Mouse (Mus musculus) ES-Bruce4 (cell line): Measurements from ENCODE around the gene Inpp5a. TPM values are rescaled to one million over a fixed set of nuclear protein-coding genes. Genes with fewer than 3 reads are reported as not detected.

Source experiments
- H3K27ac ChIP-seq: 2 replicates; pipeline ENCODE4 v1.5.1; 2012; ENCODE audit warnings: low read length, inconsistent platforms; ENCODE audit not compliant: insufficient read depth
- H3K27me3 ChIP-seq: 2 replicates; pipeline ENCODE4 v1.6.1; 2012; ENCODE audit warnings: mild to moderate bottlenecking, low read length, inconsistent platforms; ENCODE audit not compliant: control insufficient read depth, poor library complexity, insufficient read depth, severe bottlenecking
- H3K36me3 ChIP-seq: 2 replicates; pipeline ENCODE4 v1.6.1; 2012; ENCODE audit warnings: inconsistent platforms, mild to moderate bottlenecking, low read length, moderate library complexity; ENCODE audit not compliant: control insufficient read depth, poor library complexity, insufficient read depth, severe bottlenecking
- H3K4me1 ChIP-seq: one replicate; pipeline ENCODE4 v1.8.1; 2011; ENCODE audit warnings: low read length; ENCODE audit not compliant: control insufficient read depth, insufficient read depth
- H3K4me3 ChIP-seq: 2 replicates; pipeline ENCODE4 v1.5.1; 2011; ENCODE audit warnings: low read depth, mild to moderate bottlenecking, low read length
- H3K9ac ChIP-seq: 2 replicates; pipeline ENCODE4 v1.6.1; 2012; ENCODE audit warnings: low read depth, mild to moderate bottlenecking, inconsistent platforms; ENCODE audit not compliant: poor library complexity, severe bottlenecking
- H3K9me3 ChIP-seq: replicated peaks from 2 replicates; pipeline ENCODE4 v1.6.1; 2012; ENCODE audit warnings: mild to moderate bottlenecking, low read length, inconsistent platforms; ENCODE audit not compliant: control insufficient read depth, poor library complexity, insufficient read depth, severe bottlenecking
- CTCF ChIP-seq: IDR thresholded peaks from one replicate; pipeline ENCODE4 v1.8.1; 2011; ENCODE audit warnings: low read depth, low read length
- EP300 ChIP-seq: IDR thresholded peaks from 2 replicates; pipeline ENCODE4 v1.6.1; 2011; ENCODE audit warnings: low read depth, low read length; ENCODE audit not compliant: insufficient read depth
- POLR2A ChIP-seq: IDR thresholded peaks from one replicate; pipeline ENCODE4 v1.8.1; 2011; ENCODE audit warnings: low read length; ENCODE audit not compliant: insufficient read depth
- polyA plus RNA-seq: library from polyadenylated mRNA; stranded (reverse); fragments of >200 nt; gene quantifications from 2 replicates; pipeline ENCODE4 v1.2.4, GENCODE M21; 2011; ENCODE audit warnings: low read depth; ENCODE audit not compliant: missing spikeins, insufficient read depth, insufficient read length

Gene Inpp5a
- polyA plus RNA-seq, 1 experiment: 37.6 TPM

- H3K27ac ChIP-seq: no peak overlapping the region
- TF ChIP-seq EP300 (no peak), CTCF (no peak), POLR2A (no peak)
- H3K4me3 ChIP-seq: no peak overlapping the region
- H3K9ac ChIP-seq: no peak overlapping the region
- H3K27me3 ChIP-seq: no peaks in the 10 kb centered on the region
- no peaks in the 10 kb centered on the region for H3K36me3 ChIP-seq
- H3K9me3 ChIP-seq: no peaks in the 10 kb centered on the region
- no peaks in the 10 kb centered on the region for H3K4me1 ChIP-seq
Measured at GRCm38 (mm10) chr7:139392691-139393235, 3.9 kb downstream of the Inpp5a start.

DNA sequence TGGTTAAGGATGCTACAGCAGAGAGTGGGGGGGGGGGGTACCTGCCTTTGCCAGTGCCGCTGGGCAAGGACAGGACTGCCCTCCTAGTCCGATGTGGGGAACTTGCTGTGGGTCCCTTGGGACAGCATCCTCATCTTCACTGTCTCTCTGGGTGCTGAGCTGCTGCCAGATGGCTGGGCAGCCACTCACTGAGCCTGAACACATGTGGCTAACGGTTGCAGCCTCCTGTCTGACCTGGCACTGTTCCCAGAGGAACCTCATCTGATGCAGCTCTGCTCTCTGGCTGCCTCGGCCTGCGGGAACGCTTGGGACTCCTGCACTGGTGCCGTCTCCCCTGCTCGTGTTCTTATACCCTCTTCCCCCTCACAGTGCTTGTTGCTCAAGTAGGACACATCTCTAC is 8.6 kb downstream of the Inpp5a start:
- H3K27me3 ChIP-seq: no peaks in the 10 kb centered on the region
- no peak overlapping the region for H3K4me3 ChIP-seq
- no peak overlapping the region for H3K27ac ChIP-seq
- no peak overlapping the region for H3K9ac ChIP-seq
- no peaks in the 10 kb centered on the region for H3K9me3 ChIP-seq
- peaks cover 4% of the 10 kb centered on the region for H3K4me1 ChIP-seq
- H3K36me3 ChIP-seq: no peaks in the 10 kb centered on the region
- TF ChIP-seq CTCF: no peak
- no peak for TF ChIP-seq EP300
- TF ChIP-seq POLR2A: no peak

GRCm38 (mm10) chr7:139398111-139398510 is 9.2 kb downstream of the Inpp5a start:
- Histone ChIP-seq H3K27me3 (no peaks in the 10 kb centered on the region), H3K4me3 (no peak overlapping the region), H3K27ac (no peak overlapping the region), H3K9ac (no peak overlapping the region), H3K4me1 (peaks cover 4% of the 10 kb centered on the region), H3K9me3 (no peaks in the 10 kb centered on the region), H3K36me3 (no peaks in the 10 kb centered on the region)
- TF ChIP-seq EP300: no peak
- TF ChIP-seq POLR2A: no peak
- TF ChIP-seq CTCF: no peak

- Histone ChIP-seq H3K9ac (no peak overlapping the region), H3K36me3 (no peaks in the 10 kb centered on the region), H3K9me3 (no peaks in the 10 kb centered on the region), H3K4me3 (no peak overlapping the region), H3K27me3 (no peaks in the 10 kb centered on the region), H3K27ac (no peak overlapping the region), H3K4me1 (peaks cover 4% of the 10 kb centered on the region)
- peak; percentile 29; the same call in 1 of the 2 replicates for TF ChIP-seq EP300
- TF ChIP-seq POLR2A: no peak
Measured at GRCm38 (mm10) chr7:139398530-139399021, 9.7 kb downstream of the Inpp5a start.

GRCm38 (mm10) chr7:139399572-139399971 is 10.7 kb downstream of the Inpp5a start:
- H3K4me3 ChIP-seq: no peak overlapping the region
- no peaks in the 10 kb centered on the region for H3K27me3 ChIP-seq
- peaks cover 4% of the 10 kb centered on the region for H3K4me1 ChIP-seq
- H3K36me3 ChIP-seq: no peaks in the 10 kb centered on the region
- no peaks in the 10 kb centered on the region for H3K9me3 ChIP-seq
- H3K9ac ChIP-seq: no peak overlapping the region
- no peak overlapping the region for H3K27ac ChIP-seq
- TF ChIP-seq EP300: no peak
- no peak for TF ChIP-seq POLR2A
- TF ChIP-seq CTCF: no peak

- H3K4me1 ChIP-seq: peaks cover 5% of the 10 kb centered on the region
- H3K36me3 ChIP-seq: no peaks in the 10 kb centered on the region
- H3K9me3 ChIP-seq: no peaks in the 10 kb centered on the region
- H3K27ac ChIP-seq: no peak overlapping the region
- H3K27me3 ChIP-seq: no peaks in the 10 kb centered on the region
- H3K4me3 ChIP-seq: no peak overlapping the region
- no peak for TF ChIP-seq EP300
- TF ChIP-seq CTCF: no peak
- TF ChIP-seq POLR2A: no peak
- H3K9ac ChIP-seq: no peak overlapping the region
Measured at GRCm38 (mm10) chr7:139399977-139400685, 11.2 kb downstream of the Inpp5a start.
